Mouse (Mus musculus): ENCODE data around the gene Bhlha15.

Gene Bhlha15

DNA sequence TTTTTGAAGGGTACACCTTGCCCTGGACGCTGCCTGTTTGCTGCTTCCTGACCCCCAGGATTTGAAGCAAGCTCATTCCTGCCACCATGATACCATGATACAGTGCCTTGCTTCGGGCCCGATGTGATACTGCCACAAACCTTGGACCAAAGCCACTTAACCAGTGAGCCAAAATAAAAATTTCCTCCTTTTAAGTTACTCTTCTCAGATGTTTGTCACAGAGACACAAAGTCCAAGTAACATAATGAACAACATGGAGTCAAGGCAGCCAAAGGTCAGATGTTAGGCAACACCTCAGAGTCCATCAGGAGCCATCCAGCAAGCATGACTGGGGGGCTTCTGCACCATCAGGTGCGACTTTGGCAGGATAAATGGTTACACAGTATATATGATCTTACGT lies 42.4 kb downstream of the Bhlha15 start:
- no peak for DNase-seq (ENCODE audit: low spot score)

- DNase-seq (ENCODE audit: low spot score): no peak
Measured at GRCm38 (mm10) chr5:144234222-144234621, 44.1 kb downstream of the Bhlha15 start.

DNA sequence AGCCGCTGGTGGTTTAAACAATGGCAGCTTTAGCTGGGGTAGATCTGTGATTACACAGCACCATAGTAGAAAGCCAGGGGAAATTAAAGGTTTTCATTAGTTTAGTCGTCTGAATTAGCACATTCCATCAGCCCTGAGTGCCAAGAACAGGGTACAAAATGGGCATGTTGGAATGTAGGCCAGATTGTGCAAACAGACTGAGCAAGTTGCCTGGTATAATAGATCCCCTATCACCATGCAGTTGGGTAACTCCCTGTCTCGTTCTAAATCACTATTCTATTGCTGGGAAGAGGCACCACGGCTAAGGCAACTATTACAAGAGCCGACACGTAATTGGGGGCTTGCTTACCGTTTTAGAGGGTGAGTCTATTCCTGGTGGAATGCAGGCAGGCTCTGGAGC lies 44.6 kb downstream of the Bhlha15 start:
- DNase-seq (ENCODE audit: low spot score): no peak

DNA sequence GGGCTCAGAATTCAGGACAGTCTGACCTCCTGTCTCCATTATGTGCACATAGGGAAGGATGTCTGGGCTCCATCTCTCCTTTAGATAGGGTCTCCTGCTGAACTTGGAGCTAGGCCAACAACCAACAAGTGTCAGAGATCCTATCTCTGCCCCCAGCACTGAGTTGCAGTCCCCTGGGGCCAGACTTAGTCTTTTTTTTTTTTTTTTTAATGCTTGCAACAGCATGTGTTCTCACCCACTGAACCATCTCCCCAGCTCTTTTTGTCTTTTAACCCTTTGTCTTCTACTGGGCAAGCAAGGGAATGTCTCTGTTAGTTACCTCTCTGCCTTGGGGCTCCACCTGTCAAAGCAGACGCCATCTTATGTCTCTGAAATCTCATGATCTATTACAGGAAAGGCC lies 48.9 kb downstream of the Bhlha15 start:
- DNase-seq (ENCODE audit: low spot score): no peak

All from yolk sac, embryonic 10.5 days (tissue).